Mouse (Mus musculus) embryonic facial prominence, embryonic 11.5 days (tissue): Measurements from ENCODE around the gene 4930550C14Rik. TPM values are rescaled to one million over a fixed set of nuclear protein-coding genes. Genes with fewer than 3 reads are reported as not detected.

ENCODE experiments used
- ATAC-seq: fragments of 200-750 bp; cut with Nextera tagmentation; replicated peaks from 2 replicates; pipeline ENCODE4 v1.8.0; 2017; ENCODE audit warnings: low read depth; ENCODE audit not compliant: insufficient number of reproducible peaks, low FRiP score, low TSS enrichment
- DNase-seq: peaks from one replicate; pipeline ENCODE4 v3.0.0-alpha.2; 2015; ENCODE audit warnings: low spot score
- H3K27ac ChIP-seq: fragments of 300-500 bp; sonication (generic); replicated peaks from 2 replicates; pipeline ENCODE4 v1.5.1; 2014; ENCODE audit warnings: mild to moderate bottlenecking, low read depth, low read length, control low read depth
- H3K27me3 ChIP-seq: fragments of 300-500 bp; sonication (generic); 2 replicates; pipeline ENCODE4 v1.6.1; 2014; ENCODE audit warnings: mild to moderate bottlenecking, low read length, moderate library complexity, mixed read lengths; ENCODE audit not compliant: control insufficient read depth, insufficient read depth
- H3K36me3 ChIP-seq: fragments of 300-500 bp; sonication (generic); replicated peaks from 2 replicates; pipeline ENCODE4 v1.6.1; 2014; ENCODE audit warnings: low read depth, mild to moderate bottlenecking, low read length, moderate library complexity, mixed read lengths; ENCODE audit not compliant: control insufficient read depth, insufficient read depth
- H3K4me1 ChIP-seq: fragments of 300-500 bp; sonication (generic); 2 replicates; pipeline ENCODE4 v1.6.1; 2014; ENCODE audit warnings: low read length, mixed read lengths; ENCODE audit not compliant: control insufficient read depth, insufficient read depth
- H3K4me2 ChIP-seq: fragments of 300-500 bp; sonication (generic); 2 replicates; pipeline ENCODE4 v1.6.1; 2014; ENCODE audit warnings: low read depth, mild to moderate bottlenecking, control low read depth, low read length, moderate library complexity
- H3K4me3 ChIP-seq: fragments of 300-500 bp; sonication (generic); 2 replicates; pipeline ENCODE4 v1.5.1; 2014; ENCODE audit warnings: low read depth, low read length, control low read depth
- H3K9ac ChIP-seq: fragments of 300-500 bp; sonication (generic); replicated peaks from 2 replicates; pipeline ENCODE4 v1.6.1; 2014; ENCODE audit warnings: mild to moderate bottlenecking, control low read depth, low read length
- H3K9me3 ChIP-seq: fragments of 300-500 bp; sonication (generic); replicated peaks from 2 replicates; pipeline ENCODE4 v1.6.1; 2016; ENCODE audit warnings: mild to moderate bottlenecking, low read length, inconsistent platforms, mixed read lengths; ENCODE audit not compliant: control insufficient read depth
- WGBS: fragments of 180-500 bp; shearing (Covaris S2); extraction: QIAGEN DNeasy Blood & Tissue Kit; methylation state at CpG from one replicate; pipeline ENCODE4 v1.1.7; 2014; 5-methylcytosine and 5-hydroxymethylcytosine counted together
- polyA plus RNA-seq: library from polyadenylated mRNA; unstranded; fragments of >200 nt; fragmentation: Nextera tagmentation; extraction: Ambion mirVana; gene quantifications from 2 replicates; pipeline ENCODE4 v1.2.1, GENCODE M21; 2014

Gene 4930550C14Rik
- polyA plus RNA-seq, 1 experiment from 2014 or later = 0.43 TPM

GRCm38 (mm10) chr9:53380595-53380994 is 21.5 kb upstream of the 4930550C14Rik start:
- no peak overlapping the region for H3K4me2 ChIP-seq
- H3K4me3 ChIP-seq = no peak overlapping the region
- no peaks in the 10 kb centered on the region for H3K9me3 ChIP-seq
- H3K4me1 ChIP-seq = no peaks in the 10 kb centered on the region
- H3K36me3 ChIP-seq = no peaks in the 10 kb centered on the region
- ATAC-seq = no peak
- H3K27me3 ChIP-seq = no peaks in the 10 kb centered on the region
- 87% methylated on average over 2 of the region's 2 CpGs for WGBS
- DNase-seq = no peak
- no peak overlapping the region for H3K27ac ChIP-seq
- no peak overlapping the region for H3K9ac ChIP-seq

GRCm38 (mm10) chr9:53381113-53381615 is 21.0 kb upstream of the 4930550C14Rik start:
- no peak overlapping the region for H3K27ac ChIP-seq
- no peak for DNase-seq
- H3K36me3 ChIP-seq = no peaks in the 10 kb centered on the region
- H3K9ac ChIP-seq = no peak overlapping the region
- no peak overlapping the region for H3K4me2 ChIP-seq
- no peaks in the 10 kb centered on the region for H3K4me1 ChIP-seq
- ATAC-seq = no peak
- WGBS = 83% methylated on average over 5 of the region's 5 CpGs
- H3K4me3 ChIP-seq = no peak overlapping the region
- no peaks in the 10 kb centered on the region for H3K27me3 ChIP-seq
- H3K9me3 ChIP-seq = no peaks in the 10 kb centered on the region

GRCm38 (mm10) chr9:53383951-53384866 is 17.9 kb upstream of the 4930550C14Rik start, which contains the start of gene Kdelc2:
TSS of gene Kdelc2 (plus strand) at chr9:53384025.
- DNase-seq = peak; percentile 91
- peak; percentile 97 for ATAC-seq
- H3K4me2 ChIP-seq = peak within 1 kb of the TSS; percentile 93
- H3K9ac ChIP-seq = peak within 1 kb of the TSS; percentile 95
- no peaks in the 10 kb centered on the region for H3K4me1 ChIP-seq
- H3K27ac ChIP-seq = peak within 1 kb of the TSS; percentile 88
- H3K36me3 ChIP-seq = no peaks in the 10 kb centered on the region
- H3K27me3 ChIP-seq = no peaks in the 10 kb centered on the region
- WGBS = under 1% methylated on average over 73 of the region's 75 CpGs
- no peaks in the 10 kb centered on the region for H3K9me3 ChIP-seq
- H3K4me3 ChIP-seq = peak within 1 kb of the TSS; percentile 72

- 9% methylated on average over 8 of the region's 8 CpGs for whole genome bisulfite sequencing
- ATAC-seq = 0 out of 2 replicates have a peak, but pooled peaks have one; percentile 3
- Histone ChIP-seq H3K4me3 (peak overlapping the region; percentile 72), H3K27ac (peak overlapping the region; percentile 88; the same call in 1 of the 2 replicates), H3K9me3 (no peaks in the 10 kb centered on the region), H3K27me3 (no peaks in the 10 kb centered on the region), H3K36me3 (no peaks in the 10 kb centered on the region), H3K9ac (peak overlapping the region; percentile 95), H3K4me2 (peak overlapping the region; percentile 93), H3K4me1 (no peaks in the 10 kb centered on the region)
- peak; percentile 26 for DNase-seq
These were observed 17.3 kb upstream of the 4930550C14Rik start for GRCm38 (mm10) chr9:53384873-53385272.

- no peaks in the 10 kb centered on the region for H3K9me3 ChIP-seq
- H3K27ac ChIP-seq = no peak overlapping the region
- no peaks in the 10 kb centered on the region for H3K4me1 ChIP-seq
- no peak overlapping the region for H3K9ac ChIP-seq
- H3K36me3 ChIP-seq = no peaks in the 10 kb centered on the region
- H3K4me2 ChIP-seq = no peak overlapping the region
- 67% methylated on average over 2 of the region's 2 CpGs for WGBS
- no peak overlapping the region for H3K4me3 ChIP-seq
- no peaks in the 10 kb centered on the region for H3K27me3 ChIP-seq
- ATAC-seq (no peak), DNase-seq (no peak)
These were observed 14.7 kb upstream of the 4930550C14Rik start for GRCm38 (mm10) chr9:53387431-53387830.

- ATAC-seq = no peak
- Histone ChIP-seq H3K4me1 (no peaks in the 10 kb centered on the region), H3K9ac (no peak overlapping the region), H3K9me3 (no peaks in the 10 kb centered on the region), H3K27ac (no peak overlapping the region), H3K4me2 (no peak overlapping the region), H3K36me3 (no peaks in the 10 kb centered on the region), H3K4me3 (no peak overlapping the region), H3K27me3 (no peaks in the 10 kb centered on the region)
- 84% methylated on average over 3 of the region's 3 CpGs for WGBS
- DNase-seq = no peak
These were observed 13.0 kb upstream of the 4930550C14Rik start for GRCm38 (mm10) chr9:53389109-53389508.

DNA sequence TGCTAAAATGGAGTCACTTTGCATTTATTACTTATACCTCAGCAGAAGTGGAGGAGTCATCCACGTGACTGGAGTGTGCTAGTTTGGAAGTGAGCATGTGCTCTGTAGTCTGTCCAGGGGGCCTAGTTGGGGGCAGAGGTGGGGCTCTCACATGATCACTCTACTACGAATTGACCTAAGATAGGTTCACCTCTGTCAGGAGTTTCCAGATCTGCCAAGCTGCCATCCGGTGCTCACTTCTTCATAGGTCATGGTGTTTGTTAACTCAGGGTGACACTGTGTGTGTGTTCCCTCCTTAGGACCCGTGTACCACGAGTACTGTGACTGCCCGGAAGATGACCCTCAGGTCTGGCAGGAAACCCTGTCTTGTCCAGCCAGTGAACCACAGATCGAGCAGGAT is 12.0 kb upstream of the 4930550C14Rik start:
- Histone ChIP-seq H3K4me2 (no peak overlapping the region), H3K9me3 (no peaks in the 10 kb centered on the region), H3K4me1 (no peaks in the 10 kb centered on the region), H3K27ac (no peak overlapping the region), H3K4me3 (no peak overlapping the region), H3K36me3 (no peaks in the 10 kb centered on the region), H3K9ac (no peak overlapping the region), H3K27me3 (no peaks in the 10 kb centered on the region)
- DNase-seq = no peak
- 74% methylated on average over 7 of the region's 7 CpGs for WGBS
- no peak for ATAC-seq
